Comparison of ENCODE assay signal across 13 mouse cellular contexts in genomic region chr13:115679591-115679990, GRCm38 (mm10).
DNase-seq lines count a peak whose midpoint lies in the region; ATAC-seq and TF ChIP-seq lines count a peak whose summit lies in the region.
"Had no signal": no experiment of that assay in that cellular context is flagged by ENCODE, and none has a peak within 500 bp of the region (broad histone marks: within the 10 kb centered on the region; RNA-seq: fewer than 3 reads in every experiment).

No protein-coding gene starts in this region.

- TF ChIP-seq EP300 in liver, postnatal 0 days (IDR thresholded peaks at IDR 0.05; ENCODE audit: low read depth) = no peak

- H3K27ac ChIP-seq in forebrain, embryonic 14.5 days (ENCODE audit: low read depth, low read length) = no peak overlapping the region
- H3K27ac ChIP-seq in forebrain, embryonic 10.5 days = no peak overlapping the region
- no peak overlapping the region for H3K27ac ChIP-seq in liver, postnatal 0 days (ENCODE audit: low read depth)
- H3K27ac ChIP-seq in liver, embryonic 12.5 days = no peak overlapping the region
- no peak overlapping the region for H3K27ac ChIP-seq in midbrain, postnatal 0 days (ENCODE audit: low read depth, low read length)
- H3K27ac ChIP-seq: heart, embryonic 13.5 days; kidney, embryonic 15.5 days had no signal

- no peaks in the 10 kb centered on the region for H3K9me3 ChIP-seq in forebrain, embryonic 14.5 days (replicated peaks; ENCODE audit: control insufficient read depth, low read length)
- H3K9me3 ChIP-seq in forebrain, embryonic 10.5 days = no peaks in the 10 kb centered on the region
- no peaks in the 10 kb centered on the region for H3K9me3 ChIP-seq in liver, postnatal 0 days (ENCODE audit: low read length)
- no peaks in the 10 kb centered on the region for H3K9me3 ChIP-seq in liver, embryonic 12.5 days (replicated peaks)
- no peaks in the 10 kb centered on the region for H3K9me3 ChIP-seq in midbrain, postnatal 0 days (ENCODE audit: low read length)
- H3K9me3 ChIP-seq: heart, embryonic 13.5 days; kidney, embryonic 15.5 days; megakaryocyte, embryonic 14.5 days had no signal

- no peak overlapping the region for H3K9ac ChIP-seq in forebrain, embryonic 14.5 days (ENCODE audit: low read length)
- no peak overlapping the region for H3K9ac ChIP-seq in liver, postnatal 0 days (replicated peaks)
- H3K9ac ChIP-seq in liver, embryonic 12.5 days = no peak overlapping the region
- no peak overlapping the region for H3K9ac ChIP-seq in midbrain, postnatal 0 days (replicated peaks; ENCODE audit: low read length, poor library complexity, severe bottlenecking)
- H3K9ac ChIP-seq: heart, embryonic 13.5 days; kidney, embryonic 15.5 days had no signal

- DNase-seq in forebrain, embryonic 14.5 days (ENCODE audit: low spot score) = peak; percentile 74
- DNase-seq in forebrain, embryonic 10.5 days (ENCODE audit: extremely low spot score, low spot score) = no peak
- DNase-seq in liver, postnatal 0 days = no peak
- DNase-seq in adipocyte (ENCODE audit: low spot score) = peak; percentile 41
- peak; percentile 55 for DNase-seq in midbrain, postnatal 0 days (ENCODE audit: low spot score)
- DNase-seq in cerebellum, adult 9-11 months = no peak
- DNase-seq: liver; thymus, adult 18-20 months had no signal

- no peaks in the 10 kb centered on the region for H3K4me1 ChIP-seq in forebrain, embryonic 14.5 days (ENCODE audit: control insufficient read depth, insufficient read depth, low read length)
- peaks cover 5% of the 10 kb centered on the region; the same call in 1 of the 2 replicates for H3K4me1 ChIP-seq in forebrain, embryonic 10.5 days
- H3K4me1 ChIP-seq in liver, postnatal 0 days (ENCODE audit: insufficient read depth) = no peaks in the 10 kb centered on the region
- no peaks in the 10 kb centered on the region for H3K4me1 ChIP-seq in liver, embryonic 12.5 days
- no peaks in the 10 kb centered on the region for H3K4me1 ChIP-seq in midbrain, postnatal 0 days (ENCODE audit: insufficient read depth, low read length)
- H3K4me1 ChIP-seq: heart, embryonic 13.5 days; kidney, embryonic 15.5 days; megakaryocyte, embryonic 14.5 days had no signal

- WGBS in forebrain, embryonic 14.5 days = 45% methylated on average over 6 of the region's 6 CpGs
- 51% methylated on average over 6 of the region's 6 CpGs for WGBS in forebrain, embryonic 10.5 days
- 50% methylated on average over 6 of the region's 6 CpGs for WGBS in liver, postnatal 0 days (ENCODE audit: insufficient replicate concordance)
- 42% methylated on average over 6 of the region's 6 CpGs for WGBS in liver, embryonic 12.5 days (ENCODE audit: insufficient replicate concordance)
- WGBS in midbrain, postnatal 0 days = 43% methylated on average over 6 of the region's 6 CpGs

- no peaks in the 10 kb centered on the region for H3K36me3 ChIP-seq in forebrain, embryonic 14.5 days (ENCODE audit: control insufficient read depth, insufficient read depth, low read length)
- H3K36me3 ChIP-seq in forebrain, embryonic 10.5 days (replicated peaks) = no peaks in the 10 kb centered on the region
- H3K36me3 ChIP-seq in liver, postnatal 0 days (replicated peaks; ENCODE audit: insufficient read depth, low read length) = no peaks in the 10 kb centered on the region
- H3K36me3 ChIP-seq in liver, embryonic 12.5 days = no peaks in the 10 kb centered on the region
- H3K36me3 ChIP-seq in midbrain, postnatal 0 days (ENCODE audit: insufficient read depth, low read length) = no peaks in the 10 kb centered on the region
- H3K36me3 ChIP-seq: heart, embryonic 13.5 days; kidney, embryonic 15.5 days had no signal

- H3K4me2 ChIP-seq in forebrain, embryonic 14.5 days (ENCODE audit: low read length) = no peak overlapping the region
- no peak overlapping the region for H3K4me2 ChIP-seq in liver, postnatal 0 days (ENCODE audit: low read depth, low read length)
- no peak overlapping the region for H3K4me2 ChIP-seq in liver, embryonic 12.5 days
- no peak overlapping the region for H3K4me2 ChIP-seq in midbrain, postnatal 0 days (ENCODE audit: low read depth, low read length, poor library complexity, severe bottlenecking)
- H3K4me2 ChIP-seq: heart, embryonic 13.5 days; kidney, embryonic 15.5 days had no signal

- H3K4me3 ChIP-seq in forebrain, embryonic 14.5 days (ENCODE audit: low read depth, low read length) = no peak overlapping the region
- no peak overlapping the region for H3K4me3 ChIP-seq in forebrain, embryonic 10.5 days
- H3K4me3 ChIP-seq in liver, postnatal 0 days (ENCODE audit: low read depth, low read length) = no peak overlapping the region
- H3K4me3 ChIP-seq in liver, embryonic 12.5 days = no peak overlapping the region
- H3K4me3 ChIP-seq in midbrain, postnatal 0 days (ENCODE audit: low read depth, low read length) = no peak overlapping the region
- H3K4me3 ChIP-seq: heart, embryonic 13.5 days; kidney, embryonic 15.5 days; megakaryocyte, embryonic 14.5 days had no signal

- TF ChIP-seq CTCF in liver, postnatal 0 days (IDR thresholded peaks at IDR 0.05; ENCODE audit: low read depth) = 0 out of 2 replicates have a peak, but pooled peaks have one; percentile 7
- peak; percentile 71 for TF ChIP-seq CTCF in midbrain, postnatal 0 days (IDR thresholded peaks at IDR 0.05)

- ATAC-seq in forebrain, embryonic 14.5 days = peak; percentile 62; the same call in 1 of the 2 replicates
- no peak for ATAC-seq in liver, postnatal 0 days
- ATAC-seq in liver, embryonic 12.5 days = no peak
- no peak for ATAC-seq in midbrain, postnatal 0 days (ENCODE audit: low FRiP score)
- no peak for ATAC-seq in granulocyte monocyte progenitor cell, adult 5-6 weeks (replicated peaks; ENCODE audit: poor library complexity, severe bottlenecking)

- H3K27me3 ChIP-seq in forebrain, embryonic 14.5 days (replicated peaks; ENCODE audit: control insufficient read depth, insufficient read depth, low read length) = peaks cover 8% of the 10 kb centered on the region
- peaks cover 64% of the 10 kb centered on the region for H3K27me3 ChIP-seq in forebrain, embryonic 10.5 days (ENCODE audit: poor library complexity, severe bottlenecking)
- H3K27me3 ChIP-seq in liver, postnatal 0 days (ENCODE audit: insufficient read depth, low read length) = no peaks in the 10 kb centered on the region
- no peaks in the 10 kb centered on the region for H3K27me3 ChIP-seq in liver, embryonic 12.5 days (replicated peaks)
- H3K27me3 ChIP-seq in midbrain, postnatal 0 days (ENCODE audit: insufficient read depth, low read length) = peaks cover 33% of the 10 kb centered on the region
- H3K27me3 ChIP-seq: heart, embryonic 13.5 days; kidney, embryonic 15.5 days; megakaryocyte, embryonic 14.5 days had no signal

Comparison
In these comparisons a context has a peak if more than half of its experiments do, and no peak if none do; other contexts are left out.
1. DNase-seq: peak in forebrain, embryonic 14.5 days (single experiment), adipocyte (single experiment) and midbrain, postnatal 0 days (single experiment); none in forebrain, embryonic 10.5 days (single experiment), liver, postnatal 0 days (single experiment) and cerebellum, adult 9-11 months (single experiment).